Mouse (Mus musculus) layer of hippocampus, adult 9-10 months (tissue): Measurements from ENCODE around the gene Mybpc1.

Experiments
- DNase-seq: peaks from one replicate; pipeline ENCODE4 v3.0.0; 2022; ENCODE audit warnings: low spot score

Gene Mybpc1

DNA sequence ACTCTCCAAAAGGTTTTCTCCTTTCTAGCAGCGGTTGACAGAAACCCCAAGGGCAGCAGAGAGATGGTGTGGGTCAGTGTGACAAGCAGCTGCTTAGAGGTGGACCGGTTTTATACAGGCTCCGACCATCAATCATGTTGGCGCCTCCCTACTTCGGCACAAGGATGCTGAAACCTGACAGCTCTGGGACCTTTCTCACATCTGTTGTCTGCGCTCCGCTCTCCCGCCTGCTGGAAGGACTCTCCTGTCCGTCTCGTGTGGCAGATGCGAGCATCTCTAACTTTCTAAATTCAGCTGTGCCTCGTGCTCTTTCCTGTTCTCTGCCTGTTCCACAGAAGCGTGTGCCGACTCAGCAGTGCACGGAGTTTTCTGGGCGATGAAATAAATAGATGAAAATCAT is at the start of gene Mybpc1:
Mybpc1 (minus strand) TSS at position 210 of the 400 bp plus-strand sequence.
- no peak for DNase-seq

GRCm38 (mm10) chr10:88645448-88645847 is 40.5 kb upstream of the Mybpc1 start:
- no peak for DNase-seq

DNA sequence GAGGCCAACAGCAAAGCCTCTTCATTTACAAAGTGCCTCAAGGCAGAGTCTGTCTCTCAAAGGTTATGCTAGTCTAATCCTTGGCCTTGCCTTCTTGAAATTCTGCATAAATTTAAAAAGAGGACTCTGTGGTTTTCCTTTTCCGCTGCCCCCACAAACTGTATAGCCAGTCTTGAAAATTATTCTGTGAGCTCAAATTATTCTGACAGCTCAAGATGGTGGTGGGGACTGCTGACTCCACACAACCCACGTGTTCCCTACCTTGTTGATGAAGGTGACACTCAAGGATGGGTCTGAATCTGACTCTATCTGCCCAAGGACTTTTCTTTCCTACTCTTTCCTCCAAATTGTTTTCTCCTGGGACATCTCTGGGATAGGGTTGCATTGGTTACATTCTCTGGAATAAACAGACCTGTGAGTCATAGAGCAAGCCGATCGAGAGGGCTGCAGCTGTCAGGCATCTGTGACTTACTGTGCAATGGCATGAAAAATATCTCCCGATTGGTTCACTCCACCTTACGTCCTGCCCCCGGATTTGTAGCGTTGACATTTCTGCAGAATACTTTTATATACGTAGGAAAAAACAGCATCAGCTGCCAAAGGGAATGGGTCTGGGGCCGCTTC is 26.5 kb upstream of the Mybpc1 start:
- no peak for DNase-seq

GRCm38 (mm10) chr10:88630663-88631329 is 25.8 kb upstream of the Mybpc1 start:
- DNase-seq = no peak

DNA sequence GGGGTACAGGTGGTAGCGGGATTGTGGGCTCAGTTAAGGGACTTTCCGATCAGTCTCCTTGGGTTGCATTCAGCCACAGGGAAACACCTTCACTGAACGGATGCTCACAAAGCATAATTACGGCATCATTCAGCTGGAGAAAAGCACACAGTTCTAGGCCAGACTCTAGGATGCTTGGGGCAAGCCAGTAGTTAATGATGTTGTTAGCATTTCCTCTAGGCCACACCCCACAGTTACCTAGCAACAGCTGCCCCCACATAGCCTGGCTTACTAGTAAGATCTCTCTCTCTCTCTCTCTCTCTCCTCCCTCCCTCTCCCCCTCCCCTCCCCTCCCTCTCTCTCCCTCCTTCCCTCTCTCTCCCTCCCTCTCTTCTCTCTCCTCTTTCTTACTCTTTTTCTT is 22.1 kb upstream of the Mybpc1 start:
- no peak for DNase-seq

DNA sequence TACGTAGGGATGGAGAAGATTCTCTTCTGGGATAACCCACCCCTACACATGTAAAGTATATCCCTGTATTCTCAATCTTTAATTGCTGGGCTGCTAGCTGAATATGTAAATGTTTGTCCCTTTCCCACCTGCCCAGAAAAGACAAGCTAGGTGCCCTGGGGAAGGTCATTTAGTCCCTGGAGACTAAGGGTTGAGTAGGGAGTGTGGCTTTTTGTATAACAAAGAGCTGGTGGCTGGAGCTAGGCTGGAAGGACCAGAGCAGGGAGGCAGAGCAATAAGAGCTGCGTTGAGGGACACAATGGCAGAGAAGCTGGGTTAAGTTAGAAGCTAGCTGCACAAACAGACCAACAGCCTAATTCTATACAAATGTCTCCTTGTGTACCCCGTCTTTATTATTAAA is 21.2 kb upstream of the Mybpc1 start:
- no peak for DNase-seq

GRCm38 (mm10) chr10:88624300-88624699 is 19.3 kb upstream of the Mybpc1 start:
- DNase-seq = no peak

GRCm38 (mm10) chr10:88622624-88623023 is 17.7 kb upstream of the Mybpc1 start:
- DNase-seq = no peak

DNA sequence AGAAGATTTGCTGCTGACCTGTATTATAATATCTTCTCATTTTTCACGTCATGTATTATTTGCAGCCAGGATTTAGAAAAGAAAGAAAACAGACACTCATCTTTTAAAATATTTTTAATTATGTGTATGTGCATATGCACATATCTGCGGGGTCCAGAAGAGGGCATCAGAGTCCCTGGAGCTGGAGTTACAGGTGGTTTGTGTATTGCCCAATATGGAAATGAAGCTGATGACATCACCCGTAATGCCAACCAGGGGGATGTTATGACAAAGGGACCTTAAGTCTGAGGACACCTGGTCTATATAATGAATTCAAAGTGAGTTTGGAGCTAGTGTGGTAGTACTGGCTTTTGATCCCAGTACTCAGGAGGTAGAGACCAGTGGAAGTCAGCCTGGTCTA is 15.9 kb upstream of the Mybpc1 start:
- no peak for DNase-seq

- DNase-seq = no peak
Measured at GRCm38 (mm10) chr10:88613051-88613450, 8.1 kb upstream of the Mybpc1 start.

GRCm38 (mm10) chr10:88606686-88607085 is 1.7 kb upstream of the Mybpc1 start:
- no peak for DNase-seq

- no peak for DNase-seq
Measured at GRCm38 (mm10) chr10:88606065-88606464, 1.1 kb upstream of the Mybpc1 start.

DNA sequence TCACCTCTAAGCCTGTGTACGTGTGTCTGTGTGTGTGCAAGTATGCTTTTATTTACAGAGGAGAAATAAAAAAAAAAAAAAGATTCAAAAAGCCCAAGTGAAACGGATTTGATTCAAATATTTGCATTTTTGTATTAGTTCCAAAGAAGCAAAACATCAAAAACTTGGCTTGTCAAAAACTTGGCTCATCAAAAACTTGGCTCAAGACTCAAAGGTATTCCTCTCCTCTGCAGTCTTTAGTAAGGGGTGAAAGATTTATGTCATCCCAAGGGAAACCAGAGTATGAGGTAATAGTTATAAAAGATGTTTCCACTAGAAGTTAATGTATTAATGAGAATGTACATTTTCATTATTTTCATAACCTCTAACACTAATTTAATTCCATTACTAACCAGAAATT is 1.2 kb downstream of the Mybpc1 start:
- no peak for DNase-seq

GRCm38 (mm10) chr10:88603256-88603655 is 1.7 kb downstream of the Mybpc1 start:
- DNase-seq = no peak

DNA sequence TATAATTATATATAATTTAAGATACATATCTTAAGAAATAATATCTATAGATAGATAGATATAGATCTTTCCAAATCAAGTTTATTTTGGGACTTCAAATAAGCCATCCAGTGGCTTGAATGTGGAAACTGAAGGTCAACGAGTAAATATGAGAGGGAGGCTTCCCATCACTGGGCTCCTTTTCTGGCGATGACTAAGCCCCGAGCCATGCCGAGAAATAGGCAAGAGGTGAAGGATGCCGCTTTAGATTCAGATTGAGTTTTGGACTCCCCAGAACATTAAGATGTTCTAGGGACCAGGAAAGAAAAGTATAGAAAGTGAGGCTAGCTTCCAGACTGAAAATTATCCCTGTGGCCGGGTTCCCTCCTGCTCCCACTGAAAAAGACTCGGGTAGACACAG is 4.4 kb downstream of the Mybpc1 start:
- DNase-seq = no peak

GRCm38 (mm10) chr10:88592316-88592715 is 12.6 kb downstream of the Mybpc1 start:
- no peak for DNase-seq

DNA sequence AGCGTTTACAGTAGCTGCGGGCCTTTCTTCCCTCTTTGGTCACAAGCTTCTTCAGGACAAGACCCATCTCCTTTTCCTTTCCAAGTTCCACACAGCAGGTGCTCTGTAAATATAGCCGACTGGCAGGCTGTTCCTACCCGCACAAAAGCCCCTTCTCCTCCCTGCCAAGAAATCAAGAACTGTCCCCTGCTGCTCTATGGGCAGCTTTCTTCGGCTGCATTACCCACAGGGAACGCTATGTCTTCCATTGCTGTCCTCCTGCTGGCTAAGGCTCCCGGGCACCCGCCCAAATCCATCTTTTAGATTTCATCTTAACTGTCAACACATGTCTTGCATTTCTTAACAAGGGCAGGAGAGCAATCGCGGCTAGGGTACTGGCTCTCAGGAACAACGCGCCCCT is 13.9 kb downstream of the Mybpc1 start:
- DNase-seq = no peak

DNA sequence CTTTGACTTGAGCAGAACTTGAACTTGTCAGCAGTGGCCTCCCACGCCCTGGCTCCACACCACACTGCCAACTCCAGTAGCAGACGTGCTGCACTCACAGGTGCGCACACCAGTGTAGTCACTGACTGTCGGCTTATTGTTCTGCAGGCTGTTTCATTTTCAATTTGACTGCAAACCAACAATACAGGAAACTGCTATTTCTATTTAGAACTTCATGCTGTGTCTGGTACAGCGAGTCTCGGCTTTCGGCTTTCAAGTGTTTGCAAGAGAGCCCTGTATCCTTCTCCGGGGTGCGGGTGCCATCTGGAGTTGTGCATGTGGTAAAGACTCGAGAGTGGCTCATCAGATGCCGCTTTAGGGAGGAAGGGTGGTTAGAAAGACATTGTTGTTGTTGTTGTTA is 20.5 kb downstream of the Mybpc1 start:
- DNase-seq = peak; percentile 16

- no peak for DNase-seq
Measured at GRCm38 (mm10) chr10:88580786-88581185, 24.2 kb downstream of the Mybpc1 start.

DNA sequence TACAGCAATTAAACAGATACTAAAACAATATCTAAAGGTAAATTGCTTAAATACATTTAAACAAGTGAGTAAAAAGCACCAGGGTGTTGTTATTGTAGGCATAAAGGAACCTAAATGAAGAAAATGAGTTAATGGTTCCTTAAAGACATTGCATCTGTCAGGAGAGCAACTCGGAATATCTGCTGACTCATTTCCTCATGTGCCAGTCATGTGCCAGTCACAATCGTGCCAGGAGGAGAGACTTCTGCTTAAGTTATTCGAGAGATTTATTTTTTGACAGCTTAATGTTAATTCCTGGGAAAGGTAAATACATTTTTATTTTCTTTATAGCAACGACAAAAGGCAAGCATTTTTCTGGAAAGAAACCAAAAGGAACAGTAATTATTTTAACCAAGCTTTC is 26.3 kb downstream of the Mybpc1 start:
- DNase-seq = no peak

- DNase-seq = no peak
Measured at GRCm38 (mm10) chr10:88574115-88574635, 30.8 kb downstream of the Mybpc1 start.

DNA sequence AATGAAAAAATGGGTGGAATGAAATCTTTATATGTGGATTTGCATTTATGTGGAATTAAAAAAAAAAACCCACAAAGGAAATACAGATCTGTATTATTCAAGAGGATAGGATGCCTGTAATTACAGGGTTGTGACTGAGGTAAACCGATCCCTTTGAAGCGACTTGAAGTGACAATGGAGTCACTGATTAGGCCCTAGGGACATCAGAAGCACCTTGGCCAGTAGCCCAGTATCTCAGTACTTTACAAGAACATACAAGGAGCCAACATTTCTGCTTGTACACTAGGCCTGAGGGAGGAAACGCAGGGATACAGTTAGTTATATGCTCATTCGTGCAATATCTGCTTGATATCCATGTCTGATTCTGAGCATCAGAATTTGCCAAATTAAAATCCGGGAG is 32.8 kb downstream of the Mybpc1 start:
- no peak for DNase-seq

GRCm38 (mm10) chr10:88557046-88557445 is 47.9 kb downstream of the Mybpc1 start:
- no peak for DNase-seq

DNA sequence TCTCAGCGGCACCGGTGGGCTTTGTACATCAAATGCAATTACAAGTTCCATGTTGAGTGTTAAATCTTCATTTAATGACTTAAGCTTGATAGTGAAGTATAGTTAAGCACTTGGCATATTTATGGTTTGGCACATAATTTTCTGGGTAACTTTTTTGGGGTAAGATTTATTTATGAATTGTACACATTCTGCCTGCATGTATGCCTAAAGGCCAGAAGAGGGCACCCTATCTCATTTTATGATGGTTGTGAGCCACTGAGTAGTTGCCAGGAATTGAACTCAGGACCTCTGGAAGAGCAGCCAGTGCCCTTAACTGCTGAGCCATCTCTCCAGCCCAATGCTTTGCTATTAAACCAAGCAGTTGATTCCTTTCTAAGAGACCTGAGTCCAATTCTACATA is 52.2 kb downstream of the Mybpc1 start:
- no peak for DNase-seq
